Mouse (Mus musculus) layer of hippocampus, postnatal 36 days (tissue): ENCODE results near the gene Ugt1a9. TPM values are rescaled to one million over a fixed set of nuclear protein-coding genes. Genes with fewer than 3 reads are reported as not detected.
"Not testable (repeated sequence)": the region's sequence is repeated elsewhere in the genome, so short reads cannot be mapped to it uniquely, and the experiment has no call there.

ENCODE experiments used
- DNase-seq, 2 experiments: peaks; one replicate each; pipeline ENCODE4 v3.0.0; 2022
- total RNA-seq, 2 experiments: library from RNA; stranded (reverse); gene quantifications; 2 replicates each; pipeline ENCODE4 v1.2.3; 2021

The Ugt1a9 gene
- not detected for total RNA-seq

DNA sequence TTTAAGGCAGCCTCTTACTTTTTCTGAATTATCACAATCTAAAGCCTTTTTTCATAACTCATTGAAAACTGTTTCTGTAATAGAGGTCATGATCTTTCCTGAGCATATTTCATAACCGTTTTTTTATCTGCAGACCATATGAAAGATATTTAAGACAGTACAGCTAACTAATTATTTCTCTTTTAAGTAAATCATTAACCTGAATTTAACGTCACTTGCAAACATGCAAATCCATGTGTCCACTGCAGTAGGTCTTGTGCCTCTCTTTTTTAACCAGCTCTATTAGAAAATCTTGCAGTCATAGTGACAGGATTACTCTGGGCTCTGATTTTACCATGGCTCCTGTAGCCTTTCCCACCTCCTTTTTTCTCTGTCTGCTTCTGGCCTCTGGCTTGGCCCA lies at the start of gene Ugt1a9:
Ugt1a9 (plus strand) TSS at position 306 of the 400 bp plus-strand sequence.
- DNase-seq = no peak

DNA sequence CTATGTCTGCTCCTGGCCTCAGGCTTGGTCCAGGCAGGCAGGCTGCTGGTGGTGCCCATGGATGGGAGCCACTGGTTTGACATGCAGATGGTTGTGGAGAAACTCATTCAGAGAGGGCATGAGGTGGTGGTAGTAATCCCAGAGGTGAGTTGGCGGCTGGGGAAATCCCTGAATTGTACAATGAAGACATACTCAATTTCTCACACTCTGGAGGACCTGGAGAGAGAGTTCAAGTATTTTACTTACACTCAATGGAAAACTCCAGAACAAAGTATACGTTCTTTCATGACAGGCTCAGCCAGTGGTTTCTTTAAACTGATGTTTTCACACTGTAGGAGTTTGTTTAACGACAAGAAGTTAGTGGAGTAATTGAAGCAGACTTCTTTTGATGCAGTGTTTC lies 45.4 kb upstream of the Ugt1a9 start:
- not testable (repeated sequence) for DNase-seq

DNA sequence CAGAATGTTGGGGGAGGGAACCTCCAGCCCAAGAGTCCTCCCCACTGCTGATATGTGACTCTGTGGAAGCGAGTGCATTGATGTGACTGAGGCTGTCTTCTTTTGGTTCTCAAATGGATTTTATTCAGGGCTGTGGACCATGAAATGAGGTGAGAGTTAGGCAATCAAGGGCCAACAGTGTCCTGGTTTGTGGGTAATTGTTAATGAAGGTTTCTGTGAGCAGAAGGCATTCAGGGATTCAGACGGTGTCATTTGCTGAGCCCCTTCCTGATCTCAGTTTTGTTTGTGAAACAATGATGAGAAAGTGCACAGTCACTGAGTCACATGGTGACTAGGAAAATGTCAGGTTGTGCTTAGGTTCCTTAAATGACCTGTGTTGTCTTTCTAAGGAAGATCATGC lies 27.6 kb upstream of the Ugt1a9 start:
- not testable (repeated sequence) for DNase-seq

DNA sequence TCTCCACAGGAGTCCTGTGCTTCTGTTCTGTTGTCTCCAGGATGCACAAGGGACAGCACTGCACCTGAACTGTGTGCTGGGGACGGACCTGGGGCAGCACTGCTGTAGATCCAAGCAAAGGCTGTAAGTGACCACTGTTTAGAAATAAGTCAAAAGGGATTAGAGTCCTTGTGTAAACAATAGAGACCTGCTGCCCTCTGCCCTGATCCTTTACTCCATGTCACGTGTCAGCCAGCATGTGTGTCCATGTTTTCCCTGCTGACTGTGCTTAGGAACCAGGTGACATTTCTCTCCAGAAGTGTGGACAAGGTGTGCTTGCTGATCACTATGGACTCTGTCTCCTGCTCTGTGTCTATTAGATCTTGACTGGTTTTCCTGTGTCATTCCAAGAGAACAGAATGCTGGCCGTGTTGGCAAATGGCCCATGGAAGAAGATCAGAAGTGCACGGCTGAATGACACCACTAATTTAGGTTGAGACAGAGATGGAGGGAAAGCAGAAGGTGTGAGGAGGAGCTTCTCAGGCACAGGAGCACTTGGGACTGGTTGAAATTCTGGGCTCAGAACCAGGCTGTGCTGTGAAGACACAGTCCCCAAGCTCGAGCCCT lies 25.7 kb upstream of the Ugt1a9 start:
- DNase-seq = not testable (repeated sequence)

DNA sequence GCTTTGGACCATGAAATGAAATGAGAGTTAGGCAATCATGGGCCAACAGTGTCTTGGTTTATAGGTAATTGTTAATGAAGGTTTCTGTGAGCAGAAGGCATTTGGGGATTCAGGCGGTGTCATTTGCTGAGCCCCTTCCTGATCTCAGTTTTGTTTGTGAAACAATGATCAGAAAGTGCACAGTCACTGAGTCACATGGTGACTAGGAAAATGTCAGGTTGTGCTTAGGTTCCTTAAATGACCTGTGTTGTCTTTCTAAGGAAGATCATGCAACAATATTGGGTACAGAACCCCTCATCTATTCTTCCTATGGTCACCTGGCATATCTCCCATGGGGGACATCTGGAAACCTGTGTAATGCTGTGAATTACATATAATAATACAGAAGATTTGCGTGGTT lies 23.2 kb upstream of the Ugt1a9 start:
- DNase-seq = not testable (repeated sequence)

DNA sequence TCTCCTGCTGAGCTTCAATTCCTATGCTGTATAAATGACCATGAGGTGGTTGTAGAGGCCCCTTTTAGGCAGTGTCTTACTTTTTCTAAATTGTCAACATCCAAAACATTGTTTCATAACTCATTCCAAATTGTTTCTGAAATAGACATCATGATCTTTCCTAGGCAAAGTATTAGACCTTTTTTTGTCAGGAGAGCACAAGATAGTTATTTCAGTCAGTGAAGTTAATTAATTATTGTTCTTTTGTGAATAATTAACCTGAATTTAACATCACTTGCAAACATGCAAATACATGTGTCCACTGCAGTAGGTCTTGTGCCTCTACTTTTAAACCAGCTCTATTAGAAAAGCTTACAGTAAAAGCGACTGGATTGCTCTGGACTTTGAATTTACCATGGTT lies 15.5 kb upstream of the Ugt1a9 start, which contains the start of gene Ugt1a10:
Ugt1a10 (plus strand) TSS at position 301 of the 400 bp plus-strand sequence.
- no peak for DNase-seq

DNA sequence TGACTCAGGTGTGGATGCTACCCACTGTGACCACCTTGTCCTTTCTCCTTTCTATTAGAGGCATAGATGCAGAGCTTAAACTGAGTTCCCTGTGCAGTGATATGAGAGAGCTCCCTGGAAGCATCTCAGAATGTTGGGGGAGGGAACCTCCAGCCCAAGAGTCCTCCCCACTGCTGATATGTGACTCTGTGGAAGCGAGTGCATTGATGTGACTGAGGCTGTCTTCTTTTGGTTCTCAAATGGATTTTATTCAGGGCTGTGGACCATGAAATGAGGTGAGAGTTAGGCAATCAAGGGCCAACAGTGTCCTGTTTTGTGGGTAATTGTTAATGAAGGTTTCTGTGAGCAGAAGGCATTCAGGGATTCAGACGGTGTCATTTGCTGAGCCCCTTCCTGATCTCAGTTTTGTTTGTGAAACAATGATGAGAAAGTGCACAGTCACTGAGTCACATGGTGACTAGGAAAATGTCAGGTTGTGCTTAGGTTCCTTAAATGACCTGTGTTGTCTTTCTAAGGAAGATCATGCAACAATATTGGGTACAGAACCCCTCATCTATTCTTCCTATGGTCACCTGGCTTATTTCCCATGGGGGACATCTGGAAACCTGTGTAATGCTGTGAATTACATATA lies 4.0 kb upstream of the Ugt1a9 start:
- not testable (repeated sequence) for DNase-seq

DNA sequence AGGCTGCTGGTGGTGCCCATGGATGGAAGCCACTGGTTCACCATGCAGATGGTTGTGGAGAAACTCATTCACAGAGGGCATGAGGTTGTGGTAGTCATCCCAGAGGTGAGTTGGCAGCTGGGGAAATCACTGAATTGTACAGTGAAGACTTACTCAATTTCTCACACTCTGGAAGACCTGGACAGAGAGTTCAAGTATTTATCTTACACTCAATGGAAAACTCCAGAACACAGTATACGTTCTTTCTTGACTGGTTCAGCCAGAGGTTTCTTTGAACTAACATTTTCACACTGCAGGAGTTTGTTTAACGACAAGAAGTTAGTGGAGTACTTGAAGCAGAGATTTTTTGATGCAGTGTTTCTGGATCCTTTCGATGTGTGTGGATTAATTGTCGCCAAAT lies 302 bp downstream of the Ugt1a9 start:
- no peak for DNase-seq

DNA sequence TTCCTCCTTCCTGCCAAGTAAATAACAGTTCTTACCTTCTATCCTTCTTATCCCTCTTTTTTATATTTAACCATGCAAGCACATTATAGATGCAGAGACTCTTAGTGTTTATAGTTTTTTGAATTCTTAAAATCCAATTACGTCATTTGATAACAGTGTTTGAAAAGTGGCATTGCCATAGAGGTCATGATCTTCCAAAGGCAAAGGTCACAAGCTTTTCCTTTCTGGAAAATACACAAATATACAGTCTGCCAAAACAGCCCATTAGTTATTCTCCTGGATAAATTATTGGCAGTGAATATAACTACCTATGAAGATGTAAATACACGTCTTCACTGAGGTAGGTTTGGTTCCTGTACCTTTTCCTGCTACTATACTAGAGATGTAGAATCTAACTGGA lies 3.9 kb downstream of the Ugt1a9 start:
- no peak for DNase-seq

DNA sequence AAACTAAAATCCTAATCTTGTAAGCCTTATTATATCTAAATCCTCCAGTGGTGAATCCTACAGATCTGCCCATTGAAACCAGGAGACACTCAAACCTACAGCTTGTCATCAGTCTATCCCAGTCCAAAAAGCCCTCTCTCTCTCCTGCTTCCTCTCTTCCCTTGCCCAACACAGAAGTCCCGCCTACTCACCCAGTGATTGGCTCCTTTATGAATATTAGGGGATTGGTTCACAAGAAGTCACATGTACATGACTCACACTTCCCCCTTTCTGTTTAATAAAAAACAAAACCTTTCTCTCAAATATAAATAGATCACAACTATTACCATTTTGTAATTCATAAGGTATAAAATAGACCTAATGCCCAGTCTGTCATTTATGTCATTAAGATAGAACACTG lies 6.5 kb downstream of the Ugt1a9 start:
- no peak for DNase-seq

DNA sequence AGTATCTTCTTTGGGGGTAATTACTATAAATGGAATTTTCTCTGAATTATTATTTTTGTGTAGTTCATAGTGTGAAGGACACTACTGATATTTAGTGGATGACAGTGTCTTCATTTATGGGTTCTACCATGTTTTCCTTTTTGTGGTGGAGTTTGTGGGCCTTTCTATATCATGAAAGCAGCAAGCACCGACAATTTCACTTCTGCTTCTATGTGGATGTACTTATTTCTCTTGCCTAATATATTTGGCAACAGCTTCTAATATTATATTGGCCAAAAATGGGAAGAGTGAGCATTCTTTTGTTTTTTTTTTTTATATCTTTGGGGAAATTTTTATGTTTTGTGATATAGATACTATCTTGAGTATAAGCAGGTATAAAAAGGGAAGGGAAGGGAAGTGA lies 11.1 kb downstream of the Ugt1a9 start:
- DNase-seq = no peak

DNA sequence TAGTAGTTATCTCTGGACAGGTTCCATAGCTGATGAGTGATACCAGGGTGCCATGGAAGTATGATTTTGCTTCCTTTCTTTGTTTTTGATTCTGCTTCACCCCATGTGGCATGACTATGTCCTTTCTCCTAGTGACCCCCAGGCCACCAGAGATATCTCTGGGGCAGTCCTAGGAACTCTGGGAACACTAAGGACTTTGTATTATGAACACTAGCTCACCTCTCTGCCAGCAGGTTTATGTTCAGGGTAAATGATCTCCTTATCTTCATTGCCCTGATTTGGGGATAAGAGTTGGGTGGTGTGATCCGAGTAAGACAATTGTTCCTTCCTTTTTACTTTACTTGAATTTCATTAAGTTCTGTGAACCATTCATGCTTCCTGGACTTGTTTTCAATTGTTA lies 15.5 kb downstream of the Ugt1a9 start:
- DNase-seq = no peak

DNA sequence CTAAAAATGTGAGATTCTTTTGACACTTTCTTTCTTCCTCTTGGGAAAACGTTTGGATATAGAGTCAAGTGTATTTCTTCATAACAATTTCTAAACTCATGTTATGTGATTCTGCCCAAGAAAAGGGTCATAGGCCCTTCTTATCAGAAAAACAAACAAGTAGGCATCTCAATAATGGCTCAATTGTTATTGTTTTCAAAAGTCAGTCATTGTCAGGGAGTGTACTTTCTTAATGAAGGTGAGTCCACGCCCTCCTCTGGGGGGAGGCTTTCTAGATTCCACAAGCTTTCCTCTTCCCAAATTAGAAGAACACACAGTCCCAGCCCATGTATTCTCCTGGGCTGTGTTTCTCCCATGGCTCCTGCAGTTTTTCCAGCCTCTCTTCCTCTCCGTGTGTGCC lies 16.9 kb downstream of the Ugt1a9 start, which contains the start of gene Ugt1a8:
Ugt1a8 (plus strand) TSS at position 301 of the 400 bp plus-strand sequence.
- no peak for DNase-seq

DNA sequence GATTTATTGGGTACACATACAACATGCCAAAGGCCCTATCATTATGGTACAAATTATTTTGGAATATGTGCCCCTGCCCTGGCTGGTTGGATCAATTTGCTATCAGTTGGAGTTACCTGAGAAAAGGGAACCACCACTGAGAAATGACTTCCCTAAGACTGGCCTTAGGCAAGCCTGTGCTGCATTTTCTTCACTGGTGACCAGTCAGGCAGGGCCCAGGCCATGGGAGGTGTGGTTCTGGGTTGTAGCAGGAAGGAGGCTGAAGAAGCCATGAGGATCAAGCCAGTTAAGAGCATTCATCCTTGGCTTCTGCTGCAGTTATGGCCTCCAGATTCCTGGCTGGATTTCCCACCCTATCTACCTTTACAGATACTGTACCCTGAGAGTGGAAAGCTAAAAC lies 21.7 kb downstream of the Ugt1a9 start:
- no peak for DNase-seq

DNA sequence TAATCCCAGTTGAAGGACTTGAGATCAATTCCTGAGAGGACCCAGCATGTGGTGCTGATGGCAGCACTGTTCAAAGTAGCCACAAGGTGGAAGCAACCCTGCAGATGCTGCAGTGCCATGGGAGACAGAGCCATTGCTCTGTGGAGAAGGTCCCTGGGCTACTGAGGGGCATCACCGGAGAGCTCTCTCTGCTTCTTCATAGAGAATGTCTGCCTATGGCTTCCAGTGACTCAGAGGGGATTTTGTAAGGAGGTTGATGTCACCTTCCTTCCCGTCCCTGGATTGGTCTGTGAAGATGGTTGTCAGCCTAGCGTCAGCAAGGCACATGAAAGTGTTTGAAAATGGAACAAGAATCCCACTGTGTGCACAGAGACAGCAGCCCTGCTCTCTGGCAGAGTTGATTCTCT lies 23.7 kb downstream of the Ugt1a9 start:
- not testable (repeated sequence) for DNase-seq

DNA sequence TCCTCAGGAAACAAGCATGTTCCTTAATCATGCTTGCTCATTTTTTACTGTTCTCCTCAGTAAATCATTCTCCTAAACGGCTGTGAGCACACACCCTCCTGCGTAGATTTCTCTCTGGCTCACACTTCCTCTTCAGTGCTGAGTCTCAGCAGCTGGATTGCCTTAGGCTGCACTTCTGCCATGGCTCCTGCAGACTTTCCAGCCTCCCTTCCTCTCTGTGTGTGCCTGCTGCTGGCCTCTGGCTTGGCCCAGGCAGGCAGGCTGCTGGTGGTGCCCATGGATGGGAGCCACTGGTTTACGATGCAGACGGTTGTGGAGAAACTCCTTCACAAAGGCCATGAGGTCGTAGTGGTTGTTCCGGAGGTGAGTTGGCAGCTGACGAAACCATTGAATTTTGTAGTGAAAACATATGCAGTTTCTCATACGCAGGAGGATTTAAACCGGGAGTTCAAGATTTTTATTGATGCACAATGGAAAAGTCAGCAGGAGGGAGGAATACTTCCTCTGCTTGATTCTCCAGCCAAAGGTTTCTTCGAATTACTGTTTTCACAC lies 24.4 kb downstream of the Ugt1a9 start, which contains the start of gene Ugt1a7c:
Ugt1a7c (plus strand) TSS at position 122 of the 552 bp plus-strand sequence.
- DNase-seq = no peak

DNA sequence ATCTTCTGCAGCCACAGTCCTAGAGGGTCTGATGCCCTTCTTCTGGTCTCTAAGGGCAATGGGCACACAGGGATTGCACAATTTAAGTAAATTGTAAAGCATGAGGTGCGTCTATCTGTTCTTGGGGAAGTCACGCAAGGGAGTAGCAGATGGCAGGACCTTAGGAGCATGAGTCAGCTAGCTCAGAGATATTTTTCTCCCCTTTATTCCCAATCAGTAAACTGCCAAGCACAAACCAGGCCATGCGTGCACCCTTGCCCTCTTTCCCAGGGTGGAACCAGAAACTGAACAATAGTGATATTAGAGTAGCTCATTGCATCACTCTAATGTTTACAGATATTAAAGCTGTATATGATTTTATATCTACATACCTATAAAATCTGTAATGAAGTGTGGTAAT lies 27.9 kb downstream of the Ugt1a9 start:
- DNase-seq = not testable (repeated sequence)

DNA sequence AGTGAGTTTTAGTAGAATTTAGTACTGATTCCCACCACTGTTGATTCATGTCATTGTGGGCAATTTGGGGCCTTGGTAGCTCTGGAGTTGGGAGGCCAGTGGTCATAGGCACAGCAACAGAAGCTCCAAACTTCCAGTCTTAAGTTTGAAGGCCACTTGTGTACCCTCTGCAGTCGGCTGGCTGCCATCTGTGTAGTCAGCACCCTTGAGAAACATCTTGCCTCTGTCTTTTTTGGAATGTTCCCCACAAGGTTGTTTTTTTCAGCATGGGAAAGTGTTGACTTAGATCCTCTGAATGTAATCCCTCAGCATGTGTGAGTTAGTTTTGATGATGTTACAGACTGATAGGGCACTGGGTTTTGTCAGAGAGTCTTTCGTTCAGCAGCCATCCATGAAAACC lies 29.1 kb downstream of the Ugt1a9 start:
- DNase-seq = not testable (repeated sequence)

DNA sequence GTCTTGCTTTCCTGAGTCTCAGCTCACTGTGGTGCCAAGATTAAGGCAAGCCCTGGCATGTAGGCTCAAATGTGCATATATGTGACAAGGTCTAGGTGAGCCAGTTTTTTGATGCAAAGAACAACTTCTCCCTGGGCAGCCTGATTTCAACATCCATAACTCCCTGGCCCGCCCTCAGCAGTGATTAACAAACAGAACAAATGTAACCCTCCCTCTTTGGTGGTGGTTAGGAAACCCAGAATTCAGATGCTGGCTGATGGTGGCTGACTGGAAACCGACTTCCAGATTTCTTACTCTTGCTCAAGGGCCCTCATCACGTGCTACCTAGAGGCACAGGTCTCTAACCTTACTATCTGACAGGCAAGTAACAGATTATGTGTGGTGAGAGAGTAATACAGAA lies 32.4 kb downstream of the Ugt1a9 start, which contains the start of gene Ugt1a6b:
Ugt1a6b (plus strand) TSS at position 234 of the 400 bp plus-strand sequence.
- not testable (repeated sequence) for DNase-seq

DNA sequence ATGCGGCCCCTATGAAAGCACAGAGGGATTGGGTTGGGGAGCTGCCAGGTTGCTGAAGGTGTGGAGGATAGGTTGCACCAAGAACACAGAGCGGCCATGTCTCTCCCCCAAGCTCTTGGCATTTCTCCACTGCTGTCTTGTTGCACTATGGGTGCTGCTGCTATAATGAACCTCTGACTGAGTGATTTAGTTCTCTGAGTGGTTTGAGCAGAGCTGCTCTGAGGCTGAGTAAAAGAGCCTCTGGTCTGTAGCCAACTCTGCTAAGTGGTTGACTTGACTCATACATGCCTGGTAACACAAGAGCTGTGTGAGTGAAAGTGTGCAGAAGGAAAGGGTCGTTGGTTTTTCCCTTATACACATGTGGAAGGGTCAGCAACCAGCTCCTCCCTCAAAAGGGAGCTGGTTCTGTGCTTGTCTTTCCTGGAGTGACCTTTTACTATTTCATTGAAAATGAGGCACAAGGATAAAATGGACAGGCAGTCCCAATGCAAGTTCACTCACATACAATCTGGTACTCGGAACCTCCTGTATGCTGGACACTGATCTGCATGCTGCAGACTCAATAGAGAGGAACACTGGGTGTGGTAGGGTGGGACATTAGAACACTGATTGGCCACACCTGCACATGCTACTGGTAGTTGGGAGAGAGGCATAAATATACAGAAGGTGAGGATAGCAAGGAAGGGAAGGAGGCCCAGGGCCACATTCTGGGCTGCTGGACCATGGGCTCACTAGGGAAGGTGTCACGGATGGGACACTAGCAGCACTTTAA lies 33.3 kb downstream of the Ugt1a9 start:
- not testable (repeated sequence) for DNase-seq

DNA sequence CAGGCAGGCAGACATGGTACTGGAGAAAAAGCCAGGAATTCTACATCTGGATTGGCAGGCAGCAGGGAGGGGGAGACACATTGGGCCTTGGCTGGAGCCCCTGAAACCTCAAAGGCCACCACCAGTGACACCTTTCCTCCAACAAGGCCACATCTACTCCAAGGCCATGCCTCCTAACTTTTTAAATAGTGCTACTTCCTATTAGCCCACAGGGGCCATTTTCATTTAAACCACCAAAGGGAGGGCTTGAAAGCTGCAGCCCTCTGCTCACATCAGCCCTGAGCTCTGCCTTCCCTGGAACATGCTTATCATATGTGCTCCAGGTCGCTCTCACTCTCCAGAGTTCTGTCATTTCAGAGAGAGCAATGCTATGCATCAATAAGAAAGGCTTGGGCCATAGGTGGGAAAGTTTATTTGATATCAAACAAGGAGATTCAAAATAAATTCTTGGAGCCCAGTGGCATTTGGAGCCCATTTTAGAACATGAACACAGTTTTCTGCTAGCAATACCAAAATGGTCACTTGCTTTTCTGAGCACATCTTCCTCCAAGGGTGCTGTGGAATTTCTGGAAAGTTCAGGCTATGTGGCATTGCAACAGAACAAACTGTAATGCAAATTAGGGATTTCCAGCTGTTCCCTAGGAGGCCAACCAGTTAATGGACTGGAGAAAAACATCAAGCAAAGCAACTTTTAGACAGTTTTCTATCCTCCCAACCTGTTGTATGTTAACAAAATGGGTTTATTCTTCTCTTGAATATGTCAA lies 34.2 kb downstream of the Ugt1a9 start:
- DNase-seq = no peak

DNA sequence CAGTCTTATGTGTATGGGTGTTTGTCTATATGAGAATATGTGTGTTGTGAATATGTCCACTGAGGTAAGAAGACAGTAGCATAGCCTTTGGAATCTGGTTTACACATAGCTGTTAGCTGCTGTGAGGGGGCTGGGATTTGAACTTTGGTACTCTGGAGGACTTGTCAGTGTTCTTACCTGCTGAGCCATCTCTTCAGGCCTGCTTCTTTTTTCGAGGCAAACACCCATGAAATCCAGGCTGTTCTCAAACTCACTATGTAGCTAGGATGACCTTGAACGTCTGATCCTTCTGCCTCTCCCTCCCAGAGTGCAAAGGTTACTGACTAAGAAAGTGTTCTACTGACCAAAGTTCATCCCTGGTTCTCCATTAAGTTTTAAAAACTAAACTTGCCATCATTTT lies 35.1 kb downstream of the Ugt1a9 start:
- DNase-seq = no peak
